Mouse (Mus musculus) limb, embryonic 10.5 days (tissue): ENCODE measurements at regions not wholly inside any gene's neighbourhood (a gene's known extent, or its start where the extent isn't known, plus 50 kb on each side); places are given as distances from the start of the nearest gene placed in this dataset.
A peak's percentile ranks its signal among the peaks of the same experiment; 100 is the strongest.

Source experiments
- DNase-seq: peaks from one replicate; pipeline ENCODE4 v3.0.0-alpha.2; 2017; ENCODE audit warnings: low spot score
- H3K27ac ChIP-seq: fragments of 300-500 bp; sonication (generic); 2 replicates; pipeline ENCODE4 v1.5.1; 2016; ENCODE audit warnings: mild to moderate bottlenecking
- H3K27me3 ChIP-seq: fragments of 300-500 bp; sonication (generic); 2 replicates; pipeline ENCODE4 v1.6.1; 2016; ENCODE audit warnings: low read depth, mild to moderate bottlenecking; ENCODE audit not compliant: poor library complexity, severe bottlenecking
- H3K36me3 ChIP-seq: fragments of 300-500 bp; sonication (generic); 2 replicates; pipeline ENCODE4 v1.6.1; 2016; ENCODE audit warnings: mild to moderate bottlenecking, moderate library complexity
- H3K4me1 ChIP-seq: fragments of 300-500 bp; sonication (generic); 2 replicates; pipeline ENCODE4 v1.6.1; 2016
- H3K4me3 ChIP-seq: fragments of 300-500 bp; sonication (generic); 2 replicates; pipeline ENCODE4 v1.5.1; 2016; ENCODE audit warnings: mild to moderate bottlenecking, moderate library complexity
- H3K9me3 ChIP-seq: fragments of 300-500 bp; sonication (generic); replicated peaks from 2 replicates; pipeline ENCODE4 v1.6.1; 2016; ENCODE audit warnings: mild to moderate bottlenecking
- WGBS: fragments of 180-500 bp; shearing (Covaris S2); methylation state at CpG from one replicate; pipeline ENCODE4 v1.1.7; 2016; 5-methylcytosine and 5-hydroxymethylcytosine counted together

- H3K27ac ChIP-seq, result no peak overlapping the region
- 65% methylated on average over 3 of the region's 3 CpGs for WGBS
- H3K4me3 ChIP-seq, result no peak overlapping the region
- no peaks in the 10 kb centered on the region for H3K27me3 ChIP-seq
- H3K9me3 ChIP-seq, result no peaks in the 10 kb centered on the region
- H3K4me1 ChIP-seq, result peaks cover 29% of the 10 kb centered on the region
- no peak for DNase-seq
- no peaks in the 10 kb centered on the region for H3K36me3 ChIP-seq
Observed at GRCm38 (mm10) chr9:69814432-69814831, 53.7 kb upstream of the Foxb1 start.

GRCm38 (mm10) chr9:69823179-69823966 lies 62.6 kb upstream of the Foxb1 start:
- DNase-seq, result no peak
- H3K36me3 ChIP-seq, result no peaks in the 10 kb centered on the region
- H3K27me3 ChIP-seq, result peaks cover 10% of the 10 kb centered on the region; the same call in 1 of the 2 replicates
- peaks cover 9% of the 10 kb centered on the region; the same call in 1 of the 2 replicates for H3K4me1 ChIP-seq
- 77% methylated on average over 9 of the region's 9 CpGs for WGBS
- H3K27ac ChIP-seq, result no peak overlapping the region
- H3K9me3 ChIP-seq, result no peaks in the 10 kb centered on the region
- H3K4me3 ChIP-seq, result no peak overlapping the region

DNA sequence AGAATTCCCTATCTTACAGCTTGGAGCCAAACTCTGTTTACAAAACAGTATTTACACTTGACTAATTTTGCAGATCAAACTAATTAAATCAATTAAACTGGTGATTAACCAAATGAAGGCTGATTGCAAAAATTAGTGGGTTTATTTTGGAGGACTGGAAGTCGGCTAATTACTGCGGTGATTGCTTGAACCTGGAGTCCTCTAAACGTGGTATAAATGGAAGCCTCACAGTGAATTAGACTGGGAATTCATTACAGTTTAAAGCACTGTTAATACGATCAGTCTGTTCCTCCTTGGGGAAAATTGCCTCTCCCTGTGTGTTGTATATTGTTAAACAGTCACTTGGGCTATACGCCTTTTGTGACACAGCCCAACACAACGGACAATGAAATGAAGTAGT lies 67.7 kb upstream of the Foxb1 start:
- Histone ChIP-seq H3K36me3 (no peaks in the 10 kb centered on the region), H3K4me3 (no peak overlapping the region), H3K4me1 (peaks cover 24% of the 10 kb centered on the region), H3K27ac (no peak overlapping the region), H3K9me3 (no peaks in the 10 kb centered on the region), H3K27me3 (peaks cover 5% of the 10 kb centered on the region; the same call in 1 of the 2 replicates)
- 58% methylated on average over 6 of the region's 6 CpGs for WGBS
- DNase-seq, result no peak

- H3K36me3 ChIP-seq, result no peaks in the 10 kb centered on the region
- no peak for DNase-seq
- no peak overlapping the region for H3K27ac ChIP-seq
- WGBS, result 72% methylated on average over 4 of the region's 4 CpGs
- no peaks in the 10 kb centered on the region for H3K27me3 ChIP-seq
- no peaks in the 10 kb centered on the region for H3K9me3 ChIP-seq
- H3K4me1 ChIP-seq, result no peaks in the 10 kb centered on the region
- no peak overlapping the region for H3K4me3 ChIP-seq
Observed at GRCm38 (mm10) chr9:69835396-69835795, 74.7 kb upstream of the Foxb1 start.

DNA sequence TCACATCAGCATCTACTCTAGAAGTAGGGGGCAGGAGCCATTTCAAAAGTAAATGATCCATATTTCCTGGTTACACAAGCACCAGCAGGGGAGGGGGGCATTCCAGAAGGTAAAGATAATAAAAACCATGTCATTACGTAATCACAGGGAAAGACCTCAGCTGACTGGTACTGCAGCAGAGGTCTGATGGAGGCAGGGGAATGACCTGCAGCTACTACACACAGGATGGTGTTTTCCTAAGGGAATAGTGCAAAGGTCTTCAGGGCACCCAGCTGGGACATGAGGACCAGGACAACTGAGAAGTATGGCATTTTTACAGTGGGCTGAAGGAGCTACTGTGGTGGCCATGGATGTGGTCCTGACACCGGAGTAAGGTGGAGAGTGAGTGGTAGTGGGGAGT lies 78.5 kb upstream of the Foxb1 start:
- no peak overlapping the region for H3K4me3 ChIP-seq
- H3K27me3 ChIP-seq, result no peaks in the 10 kb centered on the region
- DNase-seq, result no peak
- H3K4me1 ChIP-seq, result no peaks in the 10 kb centered on the region
- H3K9me3 ChIP-seq, result no peaks in the 10 kb centered on the region
- WGBS, result 90% methylated on average over 2 of the region's 2 CpGs
- no peak overlapping the region for H3K27ac ChIP-seq
- H3K36me3 ChIP-seq, result no peaks in the 10 kb centered on the region

DNA sequence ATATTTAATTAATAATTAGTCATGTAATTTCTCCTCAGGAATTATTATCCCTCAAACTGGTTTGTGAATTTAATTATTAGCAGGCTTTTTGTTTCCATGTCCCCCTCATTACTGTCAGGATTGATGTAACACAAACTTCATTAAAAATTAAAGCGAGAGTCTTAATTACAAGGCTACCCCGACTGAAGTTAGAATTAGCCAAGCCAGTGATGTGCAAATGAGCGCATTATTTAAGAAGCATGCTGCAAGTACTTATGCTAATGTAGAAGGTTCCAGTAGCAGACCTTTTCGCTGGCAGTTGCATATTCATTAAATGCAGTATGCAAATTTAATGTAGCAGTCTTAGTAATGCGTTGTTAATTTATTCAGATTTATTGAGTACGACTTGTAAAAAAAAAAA lies 84.0 kb upstream of the Foxb1 start:
- Histone ChIP-seq H3K36me3 (no peaks in the 10 kb centered on the region), H3K27me3 (no peaks in the 10 kb centered on the region), H3K4me1 (no peaks in the 10 kb centered on the region), H3K27ac (no peak overlapping the region), H3K9me3 (no peaks in the 10 kb centered on the region), H3K4me3 (no peak overlapping the region)
- DNase-seq, result no peak
- 68% methylated on average over 6 of the region's 6 CpGs for WGBS

DNA sequence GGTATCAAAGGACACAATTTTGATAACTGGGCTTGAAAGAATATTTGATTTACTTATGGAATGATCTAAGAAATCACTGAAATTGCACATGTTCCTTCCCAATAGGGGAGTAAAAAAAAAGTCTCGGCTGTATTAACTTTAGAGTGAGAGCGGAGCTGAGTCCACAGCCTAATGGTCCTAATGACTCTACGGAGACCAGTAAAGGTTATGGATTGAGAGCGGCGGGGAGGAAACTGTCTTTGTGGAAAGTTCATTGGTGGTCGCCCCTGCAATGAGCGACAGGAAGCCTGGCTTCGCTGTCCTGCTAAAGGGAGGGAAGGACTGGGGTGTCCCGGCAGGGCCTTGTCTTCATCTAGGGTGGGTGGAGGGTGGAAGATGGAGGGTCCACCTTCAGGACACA lies 84.5 kb upstream of the Foxb1 start:
- no peaks in the 10 kb centered on the region for H3K27me3 ChIP-seq
- WGBS, result 68% methylated on average over 9 of the region's 9 CpGs
- DNase-seq, result no peak

DNA sequence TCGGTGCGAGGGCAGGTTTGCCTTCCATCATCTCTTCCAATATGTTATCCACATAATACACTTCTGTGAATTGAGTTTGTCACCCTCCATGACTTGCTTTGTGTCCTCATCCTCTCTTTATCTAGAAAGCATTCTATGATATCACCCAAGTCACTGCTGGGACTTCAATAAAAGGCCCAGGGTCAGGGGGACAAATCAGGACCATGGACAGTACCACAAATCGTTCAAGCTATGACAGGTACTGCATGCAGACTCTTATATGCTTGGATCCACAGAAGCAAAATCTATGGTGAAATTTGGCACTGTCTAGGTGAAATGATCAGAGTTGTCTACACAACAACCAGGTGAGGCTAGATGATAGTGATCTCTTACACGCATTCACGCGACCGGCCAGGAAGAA lies 95.9 kb upstream of the Foxb1 start:
- 90% methylated on average over 7 of the region's 7 CpGs for WGBS
- H3K36me3 ChIP-seq, result no peaks in the 10 kb centered on the region
- H3K27me3 ChIP-seq, result no peaks in the 10 kb centered on the region
- no peaks in the 10 kb centered on the region for H3K9me3 ChIP-seq
- no peaks in the 10 kb centered on the region for H3K4me1 ChIP-seq
- DNase-seq, result peak; percentile 63
- no peak overlapping the region for H3K27ac ChIP-seq
- H3K4me3 ChIP-seq, result no peak overlapping the region

More for the DNA sequence above, 84.5 kb upstream of the Foxb1 start:
- Histone ChIP-seq H3K4me3 (no peak overlapping the region), H3K27ac (no peak overlapping the region), H3K36me3 (no peaks in the 10 kb centered on the region), H3K9me3 (no peaks in the 10 kb centered on the region), H3K4me1 (no peaks in the 10 kb centered on the region)

- H3K27ac ChIP-seq, result no peak overlapping the region
- no peak overlapping the region for H3K4me3 ChIP-seq
- no peak for DNase-seq
- no peaks in the 10 kb centered on the region for H3K4me1 ChIP-seq
- WGBS, result 84% methylated on average over 3 of the region's 3 CpGs
- H3K9me3 ChIP-seq, result no peaks in the 10 kb centered on the region
- no peaks in the 10 kb centered on the region for H3K27me3 ChIP-seq
- H3K36me3 ChIP-seq, result no peaks in the 10 kb centered on the region
Observed at GRCm38 (mm10) chr9:69858619-69859018, 97.9 kb upstream of the Foxb1 start.

GRCm38 (mm10) chr9:69870182-69870581 lies 109.4 kb upstream of the Foxb1 start:
- H3K4me3 ChIP-seq, result no peak overlapping the region
- H3K9me3 ChIP-seq, result no peaks in the 10 kb centered on the region
- 81% methylated on average over 4 of the region's 4 CpGs for WGBS
- H3K27ac ChIP-seq, result no peak overlapping the region
- no peak for DNase-seq
- no peaks in the 10 kb centered on the region for H3K27me3 ChIP-seq
- no peaks in the 10 kb centered on the region for H3K36me3 ChIP-seq
- H3K4me1 ChIP-seq, result no peaks in the 10 kb centered on the region

DNA sequence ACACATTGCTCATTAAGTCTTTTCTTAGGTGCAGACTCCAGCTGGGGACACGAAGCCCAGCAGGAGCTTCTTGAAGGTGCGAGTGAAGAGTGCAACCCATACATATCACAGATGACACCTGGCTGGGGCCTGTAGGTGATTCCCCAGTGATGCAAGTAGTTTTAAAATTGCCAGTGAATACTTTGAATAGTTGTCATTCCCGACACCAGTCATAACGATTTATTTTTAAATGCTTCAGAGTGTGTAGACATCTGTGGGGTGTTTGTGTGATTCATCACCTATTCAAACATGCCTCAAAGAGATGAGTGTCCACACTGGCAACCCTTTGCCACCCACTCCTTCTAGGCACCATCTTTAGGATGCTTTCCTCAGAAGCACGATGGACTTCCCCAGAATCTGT lies 102.9 kb upstream of the Bnip2 start:
- 76% methylated on average over 5 of the region's 5 CpGs for WGBS
- Histone ChIP-seq H3K27ac (no peak overlapping the region), H3K9me3 (no peaks in the 10 kb centered on the region), H3K4me1 (no peaks in the 10 kb centered on the region), H3K27me3 (no peaks in the 10 kb centered on the region), H3K36me3 (no peaks in the 10 kb centered on the region), H3K4me3 (no peak overlapping the region)
- no peak for DNase-seq

GRCm38 (mm10) chr9:69898016-69898415 lies 91.2 kb upstream of the Bnip2 start:
- Histone ChIP-seq H3K27me3 (peaks cover 33% of the 10 kb centered on the region; the same call in 1 of the 2 replicates), H3K36me3 (no peaks in the 10 kb centered on the region), H3K4me3 (no peak overlapping the region), H3K4me1 (peaks cover 30% of the 10 kb centered on the region), H3K27ac (no peak overlapping the region), H3K9me3 (no peaks in the 10 kb centered on the region)
- 34% methylated on average over 10 of the region's 10 CpGs for WGBS
- DNase-seq, result peak; percentile 37

DNA sequence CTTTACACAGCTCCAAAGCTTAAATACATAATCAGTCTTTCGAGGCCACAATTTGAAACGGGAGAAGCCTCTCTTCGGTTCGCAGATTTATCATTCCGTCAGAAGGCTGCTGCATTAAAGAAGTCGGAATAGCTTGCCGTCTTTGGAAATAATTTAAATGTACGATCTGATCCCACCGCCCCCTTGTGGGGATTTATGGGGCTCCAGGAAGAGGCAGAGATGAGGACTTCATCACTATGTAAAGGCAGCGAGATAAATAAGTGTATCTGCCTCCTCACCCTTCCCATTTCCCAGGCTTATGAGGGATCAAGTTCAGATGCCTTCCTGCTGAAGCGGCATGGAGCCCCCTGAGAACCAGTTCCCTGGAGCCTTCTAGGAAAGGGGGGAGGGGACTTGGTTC lies 89.9 kb upstream of the Bnip2 start:
- H3K27me3 ChIP-seq, result peaks cover 33% of the 10 kb centered on the region; the same call in 1 of the 2 replicates
- H3K4me1 ChIP-seq, result peaks cover 27% of the 10 kb centered on the region
- no peaks in the 10 kb centered on the region for H3K9me3 ChIP-seq
- no peaks in the 10 kb centered on the region for H3K36me3 ChIP-seq
- DNase-seq, result peak; percentile 42
- WGBS, result 30% methylated on average over 11 of the region's 11 CpGs
- no peak overlapping the region for H3K27ac ChIP-seq
- no peak overlapping the region for H3K4me3 ChIP-seq

- Histone ChIP-seq H3K36me3 (no peaks in the 10 kb centered on the region), H3K9me3 (no peaks in the 10 kb centered on the region), H3K4me3 (no peak overlapping the region), H3K4me1 (peaks cover 22% of the 10 kb centered on the region), H3K27ac (no peak overlapping the region), H3K27me3 (peaks cover 32% of the 10 kb centered on the region; the same call in 1 of the 2 replicates)
- no peak for DNase-seq
- WGBS, result 79% methylated on average over 6 of the region's 6 CpGs
Observed at GRCm38 (mm10) chr9:69900871-69901270, 88.4 kb upstream of the Bnip2 start.
